Mouse (Mus musculus) thymus, postnatal 10 days (tissue): ENCODE measurements around the gene Reep3.

Source experiments
- DNase-seq, 2 experiments: peaks; one replicate each; pipeline ENCODE4 v3.0.0; 2021; ENCODE audit warnings: low spot score in 2 of 2

Reep3 gene

GRCm38 (mm10) chr10:67052429-67052828 lies 44.3 kb downstream of the Reep3 start:
- no peak for DNase-seq

- no peak for DNase-seq
Measured at GRCm38 (mm10) chr10:67051466-67051865, 45.3 kb downstream of the Reep3 start.

- DNase-seq = no peak
Measured at GRCm38 (mm10) chr10:67050766-67051165, 46.0 kb downstream of the Reep3 start.

- no peak for DNase-seq
Measured at GRCm38 (mm10) chr10:67049621-67050020, 47.1 kb downstream of the Reep3 start.

GRCm38 (mm10) chr10:67048871-67049615 lies 47.7 kb downstream of the Reep3 start:
- DNase-seq = no peak

GRCm38 (mm10) chr10:67047712-67048645 lies 48.8 kb downstream of the Reep3 start:
- DNase-seq = no peak

- no peak for DNase-seq
Measured at GRCm38 (mm10) chr10:67045192-67045899, 51.4 kb downstream of the Reep3 start.

- no peak for DNase-seq
Measured at GRCm38 (mm10) chr10:67044346-67044745, 52.4 kb downstream of the Reep3 start.

GRCm38 (mm10) chr10:67043236-67043635 lies 53.5 kb downstream of the Reep3 start:
- DNase-seq = no peak

GRCm38 (mm10) chr10:67040410-67040809 lies 56.3 kb downstream of the Reep3 start:
- no peak for DNase-seq

GRCm38 (mm10) chr10:67039001-67039400 lies 57.7 kb downstream of the Reep3 start:
- no peak for DNase-seq

GRCm38 (mm10) chr10:67036542-67036941 lies 60.2 kb downstream of the Reep3 start:
- no peak for DNase-seq

GRCm38 (mm10) chr10:67036141-67036540 lies 60.6 kb downstream of the Reep3 start:
- DNase-seq = no peak

- DNase-seq = no peak
Measured at GRCm38 (mm10) chr10:67031186-67031585, 65.6 kb downstream of the Reep3 start.

- DNase-seq = no peak
Measured at GRCm38 (mm10) chr10:67029297-67029696, 67.4 kb downstream of the Reep3 start.

- no peak for DNase-seq
Measured at GRCm38 (mm10) chr10:67026375-67026774, 70.4 kb downstream of the Reep3 start.

GRCm38 (mm10) chr10:67025573-67026236 lies 71.0 kb downstream of the Reep3 start:
- no peak for DNase-seq

GRCm38 (mm10) chr10:67024391-67024790 lies 72.4 kb downstream of the Reep3 start:
- no peak for DNase-seq

GRCm38 (mm10) chr10:67023092-67023491 lies 73.7 kb downstream of the Reep3 start:
- DNase-seq = no peak

- DNase-seq = no peak
Measured at GRCm38 (mm10) chr10:67021494-67021893, 75.3 kb downstream of the Reep3 start.

- DNase-seq = peak; percentile 52 to 62
Measured at GRCm38 (mm10) chr10:67018875-67019274, 77.9 kb downstream of the Reep3 start.

GRCm38 (mm10) chr10:67017891-67018290 lies 78.9 kb downstream of the Reep3 start:
- DNase-seq = no peak
